Mouse (Mus musculus): Measurements from ENCODE around the gene Zcwpw1. TPM values are rescaled to one million over a fixed set of nuclear protein-coding genes. Genes with fewer than 3 reads are reported as not detected.

The Zcwpw1 gene
- total RNA-seq, 2 experiments from 2014 or later: 5.9 to 6.7 TPM

- DNase-seq: no peak
Measured at GRCm38 (mm10) chr5:137755425-137755824, 32.2 kb upstream of the Zcwpw1 start.

GRCm38 (mm10) chr5:137756106-137756505 is 31.5 kb upstream of the Zcwpw1 start:
- DNase-seq: no peak

- peak; percentile 92 for DNase-seq
Measured at GRCm38 (mm10) chr5:137756882-137757661, 30.5 kb upstream of the Zcwpw1 start.

GRCm38 (mm10) chr5:137757887-137758286 is 29.7 kb upstream of the Zcwpw1 start:
- peak; percentile 41 for DNase-seq

- DNase-seq: no peak
Measured at GRCm38 (mm10) chr5:137758921-137759534, 28.6 kb upstream of the Zcwpw1 start.

GRCm38 (mm10) chr5:137759971-137760412 is 27.6 kb upstream of the Zcwpw1 start:
- DNase-seq: peak; percentile 90

GRCm38 (mm10) chr5:137764609-137765340 is 22.8 kb upstream of the Zcwpw1 start:
- DNase-seq: no peak

- DNase-seq: no peak
Measured at GRCm38 (mm10) chr5:137766270-137766669, 21.3 kb upstream of the Zcwpw1 start.

GRCm38 (mm10) chr5:137768475-137768874 is 19.1 kb upstream of the Zcwpw1 start:
- DNase-seq: no peak

GRCm38 (mm10) chr5:137770709-137771108 is 16.9 kb upstream of the Zcwpw1 start:
- DNase-seq: no peak

- no peak for DNase-seq
Measured at GRCm38 (mm10) chr5:137772755-137773154, 14.8 kb upstream of the Zcwpw1 start.

GRCm38 (mm10) chr5:137775587-137776290 is 11.9 kb upstream of the Zcwpw1 start:
- DNase-seq: no peak

GRCm38 (mm10) chr5:137776408-137776918 is 11.1 kb upstream of the Zcwpw1 start:
- peak; percentile 52 for DNase-seq

GRCm38 (mm10) chr5:137777267-137777845 is 10.2 kb upstream of the Zcwpw1 start:
- no peak for DNase-seq

- DNase-seq: peak; percentile 98
Measured at GRCm38 (mm10) chr5:137778635-137779034, 9.0 kb upstream of the Zcwpw1 start, which contains the start of gene Ppp1r35. Ppp1r35 (plus strand) TSS chr5:137778849.

- DNase-seq: peak; percentile 66
Measured at GRCm38 (mm10) chr5:137779053-137779933, 8.3 kb upstream of the Zcwpw1 start.

GRCm38 (mm10) chr5:137781661-137782060 is 5.9 kb upstream of the Zcwpw1 start:
- no peak for DNase-seq

GRCm38 (mm10) chr5:137782776-137783522 is 4.6 kb upstream of the Zcwpw1 start:
- DNase-seq: no peak

- DNase-seq: no peak
Measured at GRCm38 (mm10) chr5:137783901-137784540, 3.6 kb upstream of the Zcwpw1 start.

Measured in adrenal gland, postnatal 10 days (tissue).